Mouse (Mus musculus) hindbrain, embryonic 12.5 days (tissue): ENCODE measurements at regions not wholly inside any gene's neighbourhood (a gene's known extent, or its start where the extent isn't known, plus 50 kb on each side); places are given as distances from the start of the nearest gene placed in this dataset.

Experiments used
- ATAC-seq: fragments of 200-750 bp; cut with Nextera tagmentation; 2 replicates; pipeline ENCODE4 v1.8.0; 2017; ENCODE audit warnings: moderate TSS enrichment; ENCODE audit not compliant: low FRiP score
- H3K27ac ChIP-seq: fragments of 300-500 bp; sonication (generic); 2 replicates; pipeline ENCODE4 v1.5.1; 2016; ENCODE audit warnings: mild to moderate bottlenecking
- H3K27me3 ChIP-seq: fragments of 300-500 bp; sonication (generic); 2 replicates; pipeline ENCODE4 v1.6.1; 2016; ENCODE audit warnings: mild to moderate bottlenecking
- H3K36me3 ChIP-seq: fragments of 300-500 bp; sonication (generic); 2 replicates; pipeline ENCODE4 v1.6.1; 2016; ENCODE audit warnings: mild to moderate bottlenecking
- H3K4me1 ChIP-seq: fragments of 300-500 bp; sonication (generic); 2 replicates; pipeline ENCODE4 v1.6.1; 2016
- H3K4me2 ChIP-seq: fragments of 300-500 bp; sonication (generic); replicated peaks from 2 replicates; pipeline ENCODE4 v1.6.1; 2016; ENCODE audit warnings: mild to moderate bottlenecking
- H3K4me3 ChIP-seq: fragments of 300-500 bp; sonication (generic); 2 replicates; pipeline ENCODE4 v1.5.1; 2016; ENCODE audit warnings: mild to moderate bottlenecking
- H3K9ac ChIP-seq: fragments of 300-500 bp; sonication (generic); 2 replicates; pipeline ENCODE4 v1.6.1; 2016; ENCODE audit warnings: mild to moderate bottlenecking, moderate library complexity
- H3K9me3 ChIP-seq: fragments of 300-500 bp; sonication (generic); replicated peaks from 2 replicates; pipeline ENCODE4 v1.6.1; 2016; ENCODE audit warnings: mild to moderate bottlenecking
- WGBS: fragments of 180-500 bp; shearing (Covaris S2); methylation state at CpG from one replicate; pipeline ENCODE4 v1.1.7; 2016; 5-methylcytosine and 5-hydroxymethylcytosine counted together

DNA sequence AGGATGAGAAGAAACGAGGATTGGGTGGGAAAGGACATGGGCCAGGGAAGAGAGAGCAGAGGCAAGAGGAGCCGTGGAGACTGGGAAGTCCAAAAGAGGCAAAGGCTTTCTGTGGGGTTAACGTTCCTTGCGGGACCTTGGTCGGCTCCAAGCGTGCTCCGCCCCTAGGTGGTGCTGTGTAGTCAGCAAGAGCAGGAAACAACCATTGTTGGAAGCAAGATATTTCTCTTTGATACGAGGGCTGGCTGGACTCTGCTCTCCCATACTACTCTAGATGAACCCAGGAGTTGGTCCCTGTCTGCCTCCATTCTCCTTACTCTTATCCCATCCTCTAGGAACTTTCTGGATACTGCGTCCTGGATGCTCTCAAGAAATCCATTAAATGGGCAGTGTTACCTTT lies 105.3 kb upstream of the Vangl1 start:
- ATAC-seq, result no peak
- no peak overlapping the region for H3K27ac ChIP-seq
- H3K4me1 ChIP-seq, result no peaks in the 10 kb centered on the region
- no peaks in the 10 kb centered on the region for H3K9me3 ChIP-seq
- no peak overlapping the region for H3K4me3 ChIP-seq
- 25% methylated on average over 9 of the region's 9 CpGs for WGBS
- H3K9ac ChIP-seq, result no peak overlapping the region
- H3K4me2 ChIP-seq, result no peak overlapping the region
- no peaks in the 10 kb centered on the region; the same call in 1 of the 2 replicates for H3K27me3 ChIP-seq
- no peaks in the 10 kb centered on the region for H3K36me3 ChIP-seq

DNA sequence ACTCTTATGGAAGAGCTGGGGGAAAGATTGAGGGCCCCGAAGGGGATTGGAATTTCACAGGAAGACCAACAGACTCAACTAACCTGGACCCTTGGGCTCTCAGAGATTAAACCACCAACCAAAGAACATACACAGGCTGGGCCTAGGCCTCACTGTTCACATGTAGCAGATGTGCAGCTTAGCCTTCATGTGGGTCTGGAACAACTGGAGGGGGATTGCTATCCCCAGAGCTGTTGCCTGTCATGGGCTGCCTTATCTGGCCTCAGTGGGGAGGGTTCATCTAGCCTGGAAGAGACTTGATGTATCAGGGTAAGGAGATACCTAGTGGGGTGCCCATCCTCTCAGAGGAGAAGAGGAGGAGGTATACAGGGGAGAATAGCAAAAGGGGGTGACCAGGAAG lies 103.2 kb upstream of the Vangl1 start:
- Histone ChIP-seq H3K27me3 (no peaks in the 10 kb centered on the region; the same call in 1 of the 2 replicates), H3K36me3 (no peaks in the 10 kb centered on the region), H3K4me1 (no peaks in the 10 kb centered on the region), H3K9me3 (no peaks in the 10 kb centered on the region), H3K4me2 (no peak overlapping the region), H3K27ac (no peak overlapping the region), H3K4me3 (no peak overlapping the region), H3K9ac (no peak overlapping the region)
- no peak for ATAC-seq
- WGBS, result 81% methylated on average over 1 of the region's 1 CpGs

DNA sequence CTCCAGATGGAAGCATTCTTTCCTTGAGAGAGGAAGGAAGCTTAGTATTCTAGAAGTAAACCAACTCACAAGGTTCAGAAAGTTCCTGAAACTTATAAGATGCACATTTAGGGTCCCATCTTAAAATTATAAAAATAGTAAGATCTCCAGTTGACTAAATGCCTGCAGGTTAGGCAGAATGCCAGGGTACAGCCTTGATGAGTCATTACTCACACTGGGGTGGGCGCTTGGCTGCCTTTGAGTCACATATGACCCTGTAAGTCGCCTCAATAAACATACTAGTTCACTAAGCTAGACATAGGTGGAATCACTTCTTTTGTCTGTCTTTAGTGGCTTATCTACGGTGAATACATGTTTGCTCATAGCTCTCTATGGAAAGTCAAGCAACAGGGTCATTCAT lies 87.9 kb upstream of the Vangl1 start:
- Histone ChIP-seq H3K4me1 (no peaks in the 10 kb centered on the region), H3K27me3 (no peaks in the 10 kb centered on the region), H3K36me3 (no peaks in the 10 kb centered on the region), H3K9ac (no peak overlapping the region), H3K9me3 (no peaks in the 10 kb centered on the region), H3K4me3 (no peak overlapping the region), H3K27ac (no peak overlapping the region), H3K4me2 (no peak overlapping the region)
- WGBS, result 85% methylated on average over 3 of the region's 3 CpGs
- ATAC-seq, result no peak

DNA sequence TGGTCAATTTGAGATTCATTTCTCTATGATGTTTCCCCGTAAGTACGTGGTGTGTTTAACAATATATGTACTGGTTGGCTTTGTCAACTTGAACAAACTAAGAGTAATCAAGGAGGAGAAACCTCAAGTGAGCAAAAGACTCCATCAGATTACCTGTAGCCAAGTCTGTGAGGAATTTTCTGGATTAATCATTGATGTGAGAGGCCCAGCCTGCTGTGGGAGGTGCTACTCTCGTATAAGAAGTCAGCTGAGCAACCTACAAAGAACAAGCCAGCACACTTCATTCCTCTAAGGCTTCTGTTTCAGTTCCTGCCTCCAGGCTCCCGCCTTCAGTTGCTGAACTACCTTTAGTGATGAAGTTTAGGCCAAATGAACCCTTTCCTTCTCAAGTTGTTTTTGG lies 77.5 kb upstream of the Vangl1 start:
- no peak overlapping the region for H3K4me3 ChIP-seq
- no peak overlapping the region for H3K9ac ChIP-seq
- WGBS, result 89% methylated on average over 4 of the region's 4 CpGs
- H3K36me3 ChIP-seq, result no peaks in the 10 kb centered on the region
- H3K27ac ChIP-seq, result no peak overlapping the region
- H3K4me1 ChIP-seq, result no peaks in the 10 kb centered on the region
- no peak overlapping the region for H3K4me2 ChIP-seq
- no peaks in the 10 kb centered on the region for H3K27me3 ChIP-seq
- no peaks in the 10 kb centered on the region for H3K9me3 ChIP-seq
- ATAC-seq, result no peak

DNA sequence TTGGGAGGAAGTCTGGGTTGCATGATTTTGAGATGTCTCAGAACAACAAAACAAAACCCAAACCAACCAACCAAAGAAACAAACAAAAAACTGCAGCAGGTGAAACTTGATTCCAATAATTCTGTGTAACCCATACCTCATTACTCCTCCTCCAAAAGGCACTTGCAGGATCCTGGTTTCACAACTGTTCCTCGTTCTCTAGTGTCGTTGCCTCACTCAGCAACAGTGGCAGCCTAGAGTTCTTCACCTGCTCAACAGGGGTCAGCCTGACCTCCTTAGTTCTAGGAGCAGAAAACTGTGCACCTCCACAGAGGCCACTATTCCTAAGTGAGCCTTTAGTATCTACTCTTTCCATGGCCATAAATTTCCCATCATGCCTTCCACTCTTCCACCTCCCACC lies 72.3 kb upstream of the Vangl1 start:
- ATAC-seq, result no peak
- H3K27me3 ChIP-seq, result no peaks in the 10 kb centered on the region
- H3K4me2 ChIP-seq, result no peak overlapping the region
- 83% methylated on average over 2 of the region's 2 CpGs for WGBS
- H3K36me3 ChIP-seq, result no peaks in the 10 kb centered on the region
- H3K4me1 ChIP-seq, result no peaks in the 10 kb centered on the region
- no peak overlapping the region for H3K9ac ChIP-seq
- no peaks in the 10 kb centered on the region for H3K9me3 ChIP-seq
- no peak overlapping the region for H3K27ac ChIP-seq
- no peak overlapping the region for H3K4me3 ChIP-seq

DNA sequence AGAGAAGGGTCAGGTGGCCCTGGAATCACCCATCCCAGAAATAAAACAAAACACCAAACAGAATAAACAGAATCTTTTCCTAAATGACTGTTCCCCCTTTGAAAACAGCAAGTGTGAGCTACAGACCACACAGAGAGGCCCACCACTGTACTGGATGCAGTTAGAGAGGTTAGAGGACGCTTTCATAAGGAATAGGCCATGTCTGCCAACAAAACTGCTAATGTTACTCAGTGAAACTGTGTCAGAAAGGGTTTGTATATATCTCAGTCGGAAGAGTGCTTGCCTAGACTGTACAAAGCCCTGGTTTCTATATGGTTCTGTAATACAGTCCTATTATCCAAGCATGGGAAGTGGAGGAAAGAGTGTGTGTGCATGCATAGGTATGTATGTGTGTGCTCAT lies 71.8 kb upstream of the Vangl1 start:
- H3K4me2 ChIP-seq, result no peak overlapping the region
- H3K27ac ChIP-seq, result no peak overlapping the region
- no peaks in the 10 kb centered on the region for H3K27me3 ChIP-seq
- no peak overlapping the region for H3K9ac ChIP-seq
- no peak for ATAC-seq
- H3K36me3 ChIP-seq, result no peaks in the 10 kb centered on the region
- H3K4me1 ChIP-seq, result no peaks in the 10 kb centered on the region
- H3K9me3 ChIP-seq, result no peaks in the 10 kb centered on the region
- WGBS, result 85% methylated on average over 2 of the region's 2 CpGs
- no peak overlapping the region for H3K4me3 ChIP-seq

DNA sequence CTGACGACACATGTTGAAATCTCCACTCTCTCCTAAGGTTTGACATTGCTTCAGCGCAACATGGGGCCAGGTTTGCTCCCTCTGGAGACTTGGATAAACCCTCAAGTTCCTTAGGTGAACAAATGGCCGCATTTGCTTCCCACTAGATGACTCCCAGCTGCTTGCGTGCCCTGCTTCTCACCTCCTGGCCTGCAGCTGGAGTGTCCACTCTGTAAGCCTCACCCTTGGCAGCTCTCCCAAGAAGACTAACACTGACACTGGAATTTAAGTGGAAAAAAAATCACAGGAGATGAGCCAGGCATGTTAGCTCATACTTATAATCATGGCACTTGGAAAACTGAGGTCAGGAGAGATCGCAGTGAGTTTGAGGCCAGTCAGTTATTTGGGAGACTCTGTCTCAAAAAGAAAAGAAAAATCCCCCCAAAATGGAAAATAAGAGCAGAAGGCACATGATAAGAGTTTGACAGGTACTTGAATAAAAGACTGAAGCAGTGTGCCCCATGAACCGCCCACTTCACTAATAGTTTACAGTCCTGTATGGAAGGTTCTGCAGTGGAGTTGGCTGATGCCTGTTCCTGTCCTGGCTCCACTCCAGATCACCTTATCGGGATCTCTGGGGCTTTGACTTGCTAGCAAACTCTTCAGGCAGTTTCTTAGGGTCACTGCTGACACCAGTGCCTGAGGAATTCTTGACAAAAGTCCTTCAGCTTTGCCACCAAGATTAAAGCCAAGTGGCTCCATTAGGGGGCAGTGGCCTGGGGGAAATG lies 70.9 kb upstream of the Vangl1 start:
- Histone ChIP-seq H3K27ac (no peak overlapping the region), H3K9me3 (no peaks in the 10 kb centered on the region), H3K27me3 (no peaks in the 10 kb centered on the region), H3K36me3 (no peaks in the 10 kb centered on the region), H3K4me1 (no peaks in the 10 kb centered on the region), H3K4me3 (no peak overlapping the region), H3K4me2 (no peak overlapping the region), H3K9ac (no peak overlapping the region)
- no peak for ATAC-seq
- 81% methylated on average over 7 of the region's 7 CpGs for WGBS

DNA sequence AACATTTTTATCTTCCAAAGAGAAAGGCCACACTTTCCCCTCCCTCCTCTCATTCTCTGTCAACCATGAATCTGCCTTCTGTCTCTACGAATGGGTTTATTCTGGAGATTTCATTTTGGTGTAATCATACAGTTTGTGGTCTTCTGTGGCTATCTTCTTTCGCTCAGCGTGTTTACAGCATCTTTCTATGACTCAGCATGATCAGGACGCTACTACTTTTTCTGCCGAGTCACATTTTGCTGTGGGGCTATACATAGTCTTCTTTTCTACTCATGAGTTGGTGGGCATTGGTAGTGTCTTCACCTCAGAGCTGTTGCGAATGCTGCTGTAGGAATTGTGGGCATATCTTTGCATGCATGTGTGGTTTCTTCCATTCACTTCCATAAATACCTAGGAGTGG lies 66.3 kb upstream of the Vangl1 start:
- H3K4me3 ChIP-seq, result no peak overlapping the region
- no peak for ATAC-seq
- H3K4me2 ChIP-seq, result no peak overlapping the region
- H3K36me3 ChIP-seq, result no peaks in the 10 kb centered on the region
- H3K27ac ChIP-seq, result no peak overlapping the region
- H3K4me1 ChIP-seq, result no peaks in the 10 kb centered on the region
- H3K9ac ChIP-seq, result no peak overlapping the region
- no peaks in the 10 kb centered on the region for H3K9me3 ChIP-seq
- WGBS, result 91% methylated on average over 6 of the region's 6 CpGs
- H3K27me3 ChIP-seq, result no peaks in the 10 kb centered on the region

DNA sequence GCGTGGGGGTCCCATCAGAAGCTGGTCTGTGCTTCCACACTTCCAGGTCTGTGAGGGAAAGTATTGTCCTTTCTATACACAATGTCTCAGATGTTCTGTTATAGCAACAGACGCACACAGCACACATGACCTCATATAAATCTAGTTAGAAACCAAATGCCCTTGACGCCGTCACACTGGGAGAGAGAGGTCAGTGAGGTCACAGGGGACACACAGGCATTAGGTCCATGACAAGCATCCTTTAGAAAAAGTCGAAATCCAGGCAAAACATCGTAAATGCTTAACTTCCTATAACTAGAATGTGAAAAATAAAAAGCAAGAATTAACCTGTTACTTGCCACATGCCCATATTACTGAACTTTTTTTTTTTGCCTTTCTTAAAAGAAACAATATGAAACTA lies 65.8 kb upstream of the Vangl1 start:
- Histone ChIP-seq H3K27me3 (no peaks in the 10 kb centered on the region), H3K4me1 (no peaks in the 10 kb centered on the region), H3K9ac (no peak overlapping the region), H3K4me2 (no peak overlapping the region), H3K4me3 (no peak overlapping the region), H3K36me3 (no peaks in the 10 kb centered on the region), H3K27ac (no peak overlapping the region), H3K9me3 (no peaks in the 10 kb centered on the region)
- 51% methylated on average over 6 of the region's 6 CpGs for WGBS
- ATAC-seq, result no peak

DNA sequence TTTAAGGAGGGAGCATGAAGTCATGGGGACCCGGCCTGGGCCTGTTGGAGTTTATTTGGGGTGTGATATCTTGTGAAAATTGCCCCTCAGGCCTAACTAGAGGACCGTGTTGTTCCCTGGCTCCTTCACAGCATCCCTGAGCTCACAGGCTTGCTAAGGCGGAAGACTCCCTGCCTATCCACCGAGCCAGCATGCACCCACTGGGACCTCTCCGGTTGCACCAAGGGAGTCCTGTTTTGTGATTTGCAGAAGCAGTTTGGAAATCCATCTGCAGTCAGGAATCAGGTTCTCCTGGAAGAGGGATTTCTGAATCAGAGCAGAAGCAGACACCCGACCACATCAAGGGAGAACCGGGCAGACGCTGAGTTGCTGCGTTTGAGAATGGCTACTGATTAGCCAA lies 61.6 kb upstream of the Vangl1 start:
- Histone ChIP-seq H3K27me3 (no peaks in the 10 kb centered on the region), H3K4me1 (peaks cover 4% of the 10 kb centered on the region; the same call in 1 of the 2 replicates), H3K4me2 (no peak overlapping the region), H3K9ac (no peak overlapping the region), H3K9me3 (no peaks in the 10 kb centered on the region), H3K36me3 (no peaks in the 10 kb centered on the region), H3K4me3 (no peak overlapping the region), H3K27ac (no peak overlapping the region)
- no peak for ATAC-seq
- WGBS, result 75% methylated on average over 9 of the region's 9 CpGs

DNA sequence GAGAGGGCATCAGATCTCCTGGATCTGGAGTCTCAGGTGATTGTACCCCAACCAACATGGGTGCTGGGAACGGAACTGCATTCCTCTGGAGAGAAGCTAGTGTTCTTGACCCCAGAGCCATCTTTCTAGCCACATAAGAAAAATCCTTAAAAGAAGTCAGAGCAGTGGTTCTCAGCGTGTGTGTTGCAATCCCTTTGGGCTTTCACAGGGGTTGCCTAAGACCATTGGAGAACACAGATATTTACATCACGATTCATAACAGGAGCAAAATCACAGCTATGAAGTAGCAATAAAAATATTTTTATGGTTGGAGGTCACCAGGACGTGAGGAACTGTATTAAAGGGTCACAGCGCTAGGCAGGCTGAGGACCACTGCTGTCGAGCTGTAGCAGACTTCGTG lies 60.7 kb upstream of the Vangl1 start:
- H3K9ac ChIP-seq, result no peak overlapping the region
- no peak overlapping the region for H3K4me3 ChIP-seq
- no peak for ATAC-seq
- no peaks in the 10 kb centered on the region for H3K9me3 ChIP-seq
- no peak overlapping the region for H3K27ac ChIP-seq
- H3K4me2 ChIP-seq, result no peak overlapping the region
- H3K4me1 ChIP-seq, result peaks cover 4% of the 10 kb centered on the region; the same call in 1 of the 2 replicates
- no peaks in the 10 kb centered on the region for H3K36me3 ChIP-seq
- no peaks in the 10 kb centered on the region for H3K27me3 ChIP-seq
- 77% methylated on average over 7 of the region's 7 CpGs for WGBS

DNA sequence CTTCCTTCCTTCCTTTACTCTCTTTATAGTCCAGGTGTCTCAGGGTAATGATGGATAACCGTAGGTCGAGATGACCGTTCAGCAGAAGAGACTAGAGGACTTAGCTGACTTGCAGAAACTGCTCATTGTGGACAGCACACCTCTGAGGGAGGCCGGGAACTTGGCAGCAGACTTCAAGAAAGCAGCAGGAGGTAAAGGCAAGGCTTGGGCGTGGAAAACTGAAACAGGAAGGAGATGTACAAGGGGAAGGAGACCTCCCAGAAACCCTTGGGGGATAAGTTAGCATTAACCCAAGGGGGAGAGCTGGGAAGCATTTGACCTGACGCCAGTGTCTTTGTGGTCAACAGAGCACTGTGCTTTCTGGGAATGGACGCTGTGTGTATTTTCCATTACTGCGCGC lies 58.8 kb upstream of the Vangl1 start:
- Histone ChIP-seq H3K27ac (no peak overlapping the region), H3K4me1 (peaks cover 4% of the 10 kb centered on the region; the same call in 1 of the 2 replicates), H3K4me3 (no peak overlapping the region), H3K9ac (no peak overlapping the region), H3K4me2 (no peak overlapping the region), H3K9me3 (no peaks in the 10 kb centered on the region), H3K27me3 (no peaks in the 10 kb centered on the region), H3K36me3 (no peaks in the 10 kb centered on the region)
- 75% methylated on average over 9 of the region's 9 CpGs for WGBS
- no peak for ATAC-seq

DNA sequence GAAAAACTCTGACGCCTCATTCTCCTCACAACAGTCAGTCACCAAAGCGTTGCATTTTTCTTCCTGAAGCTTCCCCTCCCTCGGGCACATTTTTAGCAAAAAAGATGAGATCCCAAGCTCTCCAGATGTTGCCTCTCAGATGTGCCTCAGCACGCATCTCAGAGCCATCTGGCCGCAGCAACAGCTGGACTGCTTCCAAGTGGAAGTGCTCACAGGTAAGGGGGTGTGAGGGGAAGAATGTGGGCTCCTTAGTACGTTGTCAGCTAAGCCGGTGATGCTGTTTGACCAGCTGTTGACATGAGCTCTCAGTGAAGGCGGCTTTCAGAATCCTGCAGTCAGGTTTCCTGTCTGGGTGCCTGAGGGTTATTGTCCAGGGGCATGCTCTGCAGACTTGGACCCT lies 58.2 kb upstream of the Vangl1 start:
- H3K9ac ChIP-seq, result no peak overlapping the region
- no peak overlapping the region for H3K27ac ChIP-seq
- peaks cover 4% of the 10 kb centered on the region; the same call in 1 of the 2 replicates for H3K4me1 ChIP-seq
- no peaks in the 10 kb centered on the region for H3K27me3 ChIP-seq
- ATAC-seq, result no peak
- H3K4me2 ChIP-seq, result no peak overlapping the region
- no peak overlapping the region for H3K4me3 ChIP-seq
- 64% methylated on average over 8 of the region's 8 CpGs for WGBS
- H3K9me3 ChIP-seq, result no peaks in the 10 kb centered on the region
- H3K36me3 ChIP-seq, result no peaks in the 10 kb centered on the region
